Mouse (Mus musculus) brain, adult 10 weeks (tissue): ENCODE measurements around the gene Cbln1. TPM values are rescaled to one million over a fixed set of nuclear protein-coding genes. Genes with fewer than 3 reads are reported as not detected.

Experiments used
- polyA plus RNA-seq: library from polyadenylated mRNA; stranded (reverse); fragments of 350-450 nt; fragmentation: Illumina TruSeq; extraction: RNeasy Lipid Tissue Mini Kit (QIAGEN cat#74804); gene quantifications from one replicate; pipeline ENCODE4 v1.2.3, GENCODE M21; 2015; ENCODE audit warnings: low read depth, low replicate concordance

The Cbln1 gene
- 18.9 TPM for polyA plus RNA-seq

DNA sequence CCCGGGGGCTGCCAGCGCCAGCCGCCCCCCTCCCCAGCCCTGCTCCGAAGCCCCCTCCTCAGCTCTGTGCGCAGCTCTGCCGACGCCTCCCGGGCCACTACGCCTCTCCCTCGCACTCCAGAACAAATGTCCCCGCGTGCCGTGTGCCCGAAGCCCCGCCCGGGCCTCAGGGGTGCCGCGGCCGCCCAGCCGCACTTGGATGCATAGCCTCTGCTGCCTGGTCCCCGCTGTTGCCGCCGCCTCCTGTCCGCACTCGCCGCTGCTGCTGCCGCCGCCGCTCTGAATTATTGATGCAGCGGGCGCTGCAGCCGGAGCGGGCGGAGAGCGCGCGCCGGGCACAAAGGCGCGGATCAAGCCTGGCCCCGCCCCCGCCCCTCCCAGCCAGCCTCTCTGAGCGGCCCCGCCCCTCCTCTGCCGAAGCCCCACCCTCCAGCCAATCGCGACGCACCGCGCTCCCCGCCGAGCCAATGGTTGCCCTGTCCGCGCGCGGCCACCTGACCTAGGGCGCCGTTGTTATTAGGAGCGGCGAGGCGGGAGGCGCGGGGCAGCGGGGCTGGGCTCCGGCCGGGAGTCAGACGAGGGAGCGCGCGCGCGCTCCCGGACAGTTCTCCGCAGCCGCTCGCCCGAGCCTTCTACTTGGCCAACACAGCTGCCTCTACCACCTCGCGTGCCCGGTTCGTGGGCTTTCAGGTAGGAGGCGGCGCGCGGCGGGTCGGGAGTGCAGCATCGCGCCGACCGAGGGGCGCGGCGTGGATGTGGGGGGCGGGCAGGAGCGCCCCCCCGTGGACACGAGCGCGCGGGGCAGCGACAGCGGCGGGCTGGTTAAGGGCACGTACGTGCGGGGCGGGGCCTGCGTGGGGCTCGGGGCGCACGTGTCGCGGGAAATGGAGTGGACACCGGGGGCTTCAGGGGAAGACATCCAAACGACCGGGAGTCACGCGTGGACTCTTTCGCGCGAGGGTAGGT lies at the start of gene Cbln1:
Gene Cbln1, minus strand, starts transcription at position 339 of the 966 bp plus-strand sequence.

Other genes starting within 250 kb of the Cbln1 start
- not detected for gene 4933402J07Rik, start 91.2 kb upstream of the Cbln1 start, polyA plus RNA-seq